Mouse (Mus musculus) limb, embryonic 12.5 days (tissue): Measurements from ENCODE around the gene Tnrc6c. TPM values are rescaled to one million over a fixed set of nuclear protein-coding genes. Genes with fewer than 3 reads are reported as not detected.

Experiments used
- ATAC-seq: fragments of 200-750 bp; cut with Nextera tagmentation; 2 replicates; pipeline ENCODE4 v1.8.0; 2017; ENCODE audit warnings: low read depth, moderate TSS enrichment; ENCODE audit not compliant: insufficient number of reproducible peaks, insufficient read depth, low FRiP score, low TSS enrichment
- H3K27ac ChIP-seq: fragments of 300-500 bp; sonication (generic); 2 replicates; pipeline ENCODE4 v1.5.1; 2016; ENCODE audit warnings: mild to moderate bottlenecking, moderate library complexity
- H3K27me3 ChIP-seq: fragments of 300-500 bp; sonication (generic); 2 replicates; pipeline ENCODE4 v1.6.1; 2016; ENCODE audit warnings: mild to moderate bottlenecking, moderate library complexity
- H3K36me3 ChIP-seq: fragments of 300-500 bp; sonication (generic); 2 replicates; pipeline ENCODE4 v1.6.1; 2016; ENCODE audit warnings: mild to moderate bottlenecking, moderate library complexity
- H3K4me1 ChIP-seq: fragments of 300-500 bp; sonication (generic); replicated peaks from 2 replicates; pipeline ENCODE4 v1.6.1; 2016
- H3K4me2 ChIP-seq: fragments of 300-500 bp; sonication (generic); 2 replicates; pipeline ENCODE4 v1.6.1; 2016; ENCODE audit warnings: mild to moderate bottlenecking, moderate library complexity
- H3K4me3 ChIP-seq: fragments of 300-500 bp; sonication (generic); replicated peaks from 2 replicates; pipeline ENCODE4 v1.5.1; 2016; ENCODE audit warnings: mild to moderate bottlenecking
- H3K9ac ChIP-seq: fragments of 300-500 bp; sonication (generic); replicated peaks from 2 replicates; pipeline ENCODE4 v1.6.1; 2016; ENCODE audit warnings: mild to moderate bottlenecking, moderate library complexity
- H3K9me3 ChIP-seq: fragments of 300-500 bp; sonication (generic); 2 replicates; pipeline ENCODE4 v1.6.1; 2016; ENCODE audit warnings: mild to moderate bottlenecking, moderate library complexity
- WGBS: fragments of 180-500 bp; shearing (Covaris S2); methylation state at CpG from one replicate; pipeline ENCODE4 v1.1.7; 2016; 5-methylcytosine and 5-hydroxymethylcytosine counted together
- polyA plus RNA-seq: library from polyadenylated mRNA; unstranded; fragments of >200 nt; fragmentation: Nextera tagmentation; extraction: Ambion mirVana; gene quantifications from 2 replicates; pipeline ENCODE4 v1.2.1, GENCODE M21; 2016

Tnrc6c gene
- polyA plus RNA-seq, 1 experiment from 2014 or later: 22.6 TPM

DNA sequence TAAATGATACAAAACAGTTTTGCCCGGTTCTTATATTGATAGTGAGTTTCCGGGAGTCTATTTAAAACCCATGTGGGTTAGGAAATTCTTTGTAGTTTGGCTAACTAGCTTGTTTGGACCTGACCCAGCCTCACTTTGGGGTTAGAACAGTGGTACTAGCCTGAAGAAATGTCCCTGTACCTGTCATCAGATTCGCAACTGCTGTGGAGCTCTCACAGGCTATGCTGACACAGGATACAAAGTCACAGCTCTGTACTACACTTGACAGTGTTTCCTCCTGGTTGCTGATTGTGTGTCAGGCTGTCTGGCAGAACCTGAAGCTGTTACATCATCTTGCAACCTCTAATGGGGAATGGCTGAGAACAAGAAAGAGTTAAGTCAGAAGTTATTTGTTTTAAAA is 75.3 kb downstream of the Tnrc6c start:
- Histone ChIP-seq H3K9me3 (no peaks in the 10 kb centered on the region), H3K36me3 (peaks cover 36% of the 10 kb centered on the region), H3K4me2 (no peak overlapping the region), H3K4me3 (no peak overlapping the region), H3K27me3 (no peaks in the 10 kb centered on the region), H3K9ac (no peak overlapping the region), H3K27ac (peak overlapping the region; percentile 66; the same call in 1 of the 2 replicates), H3K4me1 (peaks cover 8% of the 10 kb centered on the region; the same call in 1 of the 2 replicates)
- 87% methylated on average over 3 of the region's 3 CpGs for WGBS
- ATAC-seq: no peak

DNA sequence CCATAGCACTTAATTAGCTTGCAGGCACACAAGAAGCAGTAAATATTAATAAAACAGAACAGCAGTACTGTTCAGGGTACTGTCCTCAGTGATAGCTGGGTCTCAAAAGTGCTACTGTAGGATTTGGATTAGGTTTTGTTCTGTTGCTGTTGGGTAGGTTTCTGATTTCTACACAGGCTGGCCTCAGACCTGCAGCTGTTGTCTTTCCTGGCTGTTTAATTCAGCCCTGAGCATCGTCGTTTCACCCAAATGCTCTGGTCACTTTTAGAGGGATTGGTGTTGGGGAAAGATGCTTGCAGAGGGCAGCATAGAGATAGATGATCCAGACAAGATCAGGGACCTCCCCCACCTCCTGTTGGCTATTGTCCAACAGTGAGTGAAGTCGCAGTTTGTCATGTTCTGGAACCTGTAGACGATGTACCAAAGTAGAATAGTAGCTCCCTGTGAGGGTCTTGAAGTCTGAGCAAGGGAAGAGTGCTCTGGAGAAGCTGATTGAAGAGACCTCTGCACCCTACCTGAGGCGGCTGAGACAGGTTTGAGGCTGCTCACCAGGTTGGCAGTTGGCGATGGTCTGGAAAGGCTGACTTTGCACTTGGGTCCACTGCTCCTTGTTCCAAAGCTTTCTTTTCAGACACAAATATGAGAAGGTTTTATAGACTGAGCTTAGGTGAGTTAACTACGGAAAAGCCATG is 75.9 kb downstream of the Tnrc6c start:
- ATAC-seq: no peak
- Histone ChIP-seq H3K9me3 (no peaks in the 10 kb centered on the region), H3K4me1 (peaks cover 8% of the 10 kb centered on the region; the same call in 1 of the 2 replicates), H3K27ac (peak overlapping the region; percentile 35; the same call in 1 of the 2 replicates), H3K36me3 (peaks cover 35% of the 10 kb centered on the region), H3K4me2 (no peak overlapping the region), H3K27me3 (no peaks in the 10 kb centered on the region), H3K4me3 (no peak overlapping the region), H3K9ac (no peak overlapping the region)
- WGBS: 82% methylated on average over 7 of the region's 7 CpGs

- 64% methylated on average over 4 of the region's 4 CpGs for whole genome bisulfite sequencing
- no peak overlapping the region for H3K4me3 ChIP-seq
Observed at GRCm38 (mm10) chr11:117730490-117730838, 76.4 kb downstream of the Tnrc6c start.

DNA sequence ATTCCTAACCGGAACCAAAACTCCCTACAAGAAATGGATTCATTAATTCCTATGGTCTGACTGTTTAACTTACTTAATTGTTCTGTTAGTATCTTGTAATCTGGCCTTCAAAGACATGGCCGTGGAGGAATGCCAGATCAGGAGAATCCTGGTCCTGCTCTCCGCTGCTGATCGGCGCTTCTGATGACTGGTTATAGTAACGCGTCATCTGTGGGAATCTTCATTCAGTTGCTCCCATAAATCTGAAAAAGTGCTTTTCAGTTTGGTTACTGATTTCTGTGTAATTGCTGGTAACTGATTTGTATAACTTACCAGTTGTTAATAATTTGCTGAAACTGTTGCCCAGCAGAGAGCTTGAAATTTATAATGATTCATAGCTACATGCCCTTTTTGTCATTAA is 77.4 kb downstream of the Tnrc6c start:
- Histone ChIP-seq H3K27ac (no peak overlapping the region), H3K36me3 (peaks cover 42% of the 10 kb centered on the region), H3K4me3 (no peak overlapping the region), H3K9ac (no peak overlapping the region), H3K9me3 (no peaks in the 10 kb centered on the region), H3K4me2 (no peak overlapping the region), H3K27me3 (no peaks in the 10 kb centered on the region), H3K4me1 (peaks cover 8% of the 10 kb centered on the region; the same call in 1 of the 2 replicates)
- 91% methylated on average over 7 of the region's 7 CpGs for WGBS
- ATAC-seq: no peak

More at GRCm38 (mm10) chr11:117730490-117730838, 76.4 kb downstream of the Tnrc6c start:
- Histone ChIP-seq H3K27me3 (no peaks in the 10 kb centered on the region), H3K4me2 (no peak overlapping the region), H3K9ac (no peak overlapping the region), H3K4me1 (peaks cover 8% of the 10 kb centered on the region; the same call in 1 of the 2 replicates), H3K27ac (no peak overlapping the region; the same call in 1 of the 2 replicates), H3K9me3 (no peaks in the 10 kb centered on the region), H3K36me3 (peaks cover 36% of the 10 kb centered on the region)
- ATAC-seq: no peak

GRCm38 (mm10) chr11:117736037-117736689 is 82.1 kb downstream of the Tnrc6c start:
- Histone ChIP-seq H3K4me1 (no peaks in the 10 kb centered on the region), H3K36me3 (peaks cover 86% of the 10 kb centered on the region), H3K4me3 (no peak overlapping the region), H3K9me3 (no peaks in the 10 kb centered on the region), H3K9ac (no peak overlapping the region), H3K27ac (no peak overlapping the region), H3K4me2 (no peak overlapping the region), H3K27me3 (no peaks in the 10 kb centered on the region)
- ATAC-seq: no peak
- WGBS: 64% methylated on average over 5 of the region's 5 CpGs

GRCm38 (mm10) chr11:117738123-117738522 is 84.0 kb downstream of the Tnrc6c start:
- H3K9ac ChIP-seq: no peak overlapping the region
- WGBS: 86% methylated on average over 5 of the region's 5 CpGs
- ATAC-seq: no peak
- no peak overlapping the region for H3K4me3 ChIP-seq
- no peaks in the 10 kb centered on the region for H3K27me3 ChIP-seq
- no peaks in the 10 kb centered on the region for H3K9me3 ChIP-seq
- no peak overlapping the region for H3K27ac ChIP-seq
- H3K4me1 ChIP-seq: 0 out of 2 replicates have a peak, but pooled peaks cover under 1% of the 10 kb centered on the region
- peaks cover 94% of the 10 kb centered on the region for H3K36me3 ChIP-seq
- H3K4me2 ChIP-seq: no peak overlapping the region

GRCm38 (mm10) chr11:117741128-117741527 is 87.0 kb downstream of the Tnrc6c start:
- no peak for ATAC-seq
- 0 out of 2 replicates have a peak, but pooled peaks cover 5% of the 10 kb centered on the region for H3K4me1 ChIP-seq
- H3K4me3 ChIP-seq: no peak overlapping the region
- no peaks in the 10 kb centered on the region for H3K9me3 ChIP-seq
- H3K27me3 ChIP-seq: no peaks in the 10 kb centered on the region
- H3K27ac ChIP-seq: no peak overlapping the region
- no peak overlapping the region for H3K9ac ChIP-seq
- 84% methylated on average over 6 of the region's 6 CpGs for WGBS
- peaks cover 99% of the 10 kb centered on the region for H3K36me3 ChIP-seq
- H3K4me2 ChIP-seq: no peak overlapping the region

GRCm38 (mm10) chr11:117742243-117742642 is 88.2 kb downstream of the Tnrc6c start:
- no peak overlapping the region for H3K9ac ChIP-seq
- ATAC-seq: no peak

DNA sequence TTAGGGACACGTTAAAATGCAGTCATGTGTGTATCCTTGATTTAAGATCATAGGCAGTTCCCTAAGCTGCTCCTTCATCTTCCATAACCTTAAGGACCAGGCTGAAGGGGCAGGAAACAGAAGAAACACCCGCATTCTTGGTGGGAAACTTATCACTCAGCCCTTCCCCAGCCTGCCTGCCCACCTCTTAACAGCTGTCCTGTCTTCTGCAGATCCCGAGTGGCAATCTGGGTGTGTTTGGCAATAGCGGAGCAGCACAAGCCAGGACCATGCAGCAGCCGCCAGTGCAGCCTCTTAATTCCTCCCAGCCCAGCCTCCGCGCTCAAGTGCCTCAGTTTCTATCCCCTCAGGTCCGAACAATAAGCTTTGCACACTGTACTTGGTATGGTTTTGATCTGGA is 88.6 kb downstream of the Tnrc6c start:
- H3K27ac ChIP-seq: no peak overlapping the region
- no peak overlapping the region for H3K9ac ChIP-seq
- ATAC-seq: no peak
- peaks cover 100% of the 10 kb centered on the region for H3K36me3 ChIP-seq
- H3K27me3 ChIP-seq: no peaks in the 10 kb centered on the region
- 0 out of 2 replicates have a peak, but pooled peaks cover 5% of the 10 kb centered on the region for H3K4me1 ChIP-seq
- H3K9me3 ChIP-seq: no peaks in the 10 kb centered on the region
- H3K4me2 ChIP-seq: no peak overlapping the region
- 76% methylated on average over 8 of the region's 8 CpGs for WGBS
- no peak overlapping the region for H3K4me3 ChIP-seq

More at GRCm38 (mm10) chr11:117742243-117742642, 88.2 kb downstream of the Tnrc6c start:
- Histone ChIP-seq H3K27me3 (no peaks in the 10 kb centered on the region), H3K4me1 (0 out of 2 replicates have a peak, but pooled peaks cover 5% of the 10 kb centered on the region), H3K9me3 (no peaks in the 10 kb centered on the region), H3K36me3 (peaks cover 100% of the 10 kb centered on the region), H3K27ac (no peak overlapping the region), H3K4me3 (no peak overlapping the region), H3K4me2 (no peak overlapping the region)
- 80% methylated on average over 8 of the region's 8 CpGs for WGBS

GRCm38 (mm10) chr11:117743454-117744030 is 89.5 kb downstream of the Tnrc6c start:
- H3K36me3 ChIP-seq: peaks cover 100% of the 10 kb centered on the region
- H3K27me3 ChIP-seq: no peaks in the 10 kb centered on the region
- no peak overlapping the region for H3K4me2 ChIP-seq
- 45% methylated on average over 4 of the region's 4 CpGs for WGBS
- H3K27ac ChIP-seq: no peak overlapping the region
- H3K9me3 ChIP-seq: no peaks in the 10 kb centered on the region
- no peak overlapping the region for H3K9ac ChIP-seq
- H3K4me1 ChIP-seq: 0 out of 2 replicates have a peak, but pooled peaks cover 5% of the 10 kb centered on the region
- no peak for ATAC-seq
- no peak overlapping the region for H3K4me3 ChIP-seq

GRCm38 (mm10) chr11:117748628-117749027 is 94.5 kb downstream of the Tnrc6c start:
- 77% methylated on average over 4 of the region's 4 CpGs for WGBS

More at GRCm38 (mm10) chr11:117748628-117749027, 94.5 kb downstream of the Tnrc6c start:
- Histone ChIP-seq H3K27me3 (no peaks in the 10 kb centered on the region), H3K4me2 (no peak overlapping the region), H3K27ac (no peak overlapping the region), H3K4me3 (no peak overlapping the region), H3K9ac (no peak overlapping the region), H3K9me3 (no peaks in the 10 kb centered on the region), H3K4me1 (no peaks in the 10 kb centered on the region), H3K36me3 (peaks cover 99% of the 10 kb centered on the region)
- no peak for ATAC-seq
